Mouse (Mus musculus): ENCODE measurements around the gene Zfp62.

- TF ChIP-seq CTCF (IDR thresholded peaks at IDR 0.05; ENCODE audit: low read depth) (no peak), EP300 (IDR thresholded peaks at IDR 0.05; ENCODE audit: low read depth) (no peak)
These were observed 2.0 kb downstream of the Zfp62 start for GRCm38 (mm10) chr11:49205080-49205590.

Data from heart, postnatal 0 days (tissue).